Mouse (Mus musculus) embryonic stem cell, embryonic (primary cell): Measurements from ENCODE around the gene Cpsf4l.

Experiments used
- CTCF ChIA-PET, 4 experiments: fragments of 300-600 bp in 2 of 4; fragments of 350-600 bp in 2 of 4; sonication (Branson Sonifier 250); formaldehyde crosslinking; loops; one replicate each; lab custom pipeline; 2022; ENCODE audit warnings: inconsistent platforms in 2 of 4; lab: Charles Lee
- POLR2A ChIA-PET, 4 experiments: fragments of 300-600 bp in 2 of 4; fragments of 350-600 bp in 2 of 4; sonication (Branson Sonifier 250); formaldehyde crosslinking; loops; one replicate each; lab custom pipeline; 2022; ENCODE audit warnings: antibody characterized with exemption in 4 of 4, inconsistent platforms in 1 of 4; lab: Charles Lee

The Cpsf4l gene

GRCm38 (mm10) chr11:113673614-113674013 lies 36.2 kb downstream of the Cpsf4l start:
- ChIA-PET POLR2A (interaction anchor here in 3 of 4 experiments (0.6 to 2.8 kb wide), 6 partner anchors 9 to 78 kb away, joined by 3 to 12 read pairs (median 3); partner anchors contain the start of genes Cdc42ep4 (in 1 of the 3), D11Wsu47e (in 1 of the 3) and Fam104a (in 1 of the 3)), CTCF (interaction anchor here in 2 of 4 experiments (0.5 to 0.9 kb wide), 4 partner anchors 22 to 190 kb away, joined by 3 to 7 read pairs (median 4); no protein-coding TSS in a partner anchor)

DNA sequence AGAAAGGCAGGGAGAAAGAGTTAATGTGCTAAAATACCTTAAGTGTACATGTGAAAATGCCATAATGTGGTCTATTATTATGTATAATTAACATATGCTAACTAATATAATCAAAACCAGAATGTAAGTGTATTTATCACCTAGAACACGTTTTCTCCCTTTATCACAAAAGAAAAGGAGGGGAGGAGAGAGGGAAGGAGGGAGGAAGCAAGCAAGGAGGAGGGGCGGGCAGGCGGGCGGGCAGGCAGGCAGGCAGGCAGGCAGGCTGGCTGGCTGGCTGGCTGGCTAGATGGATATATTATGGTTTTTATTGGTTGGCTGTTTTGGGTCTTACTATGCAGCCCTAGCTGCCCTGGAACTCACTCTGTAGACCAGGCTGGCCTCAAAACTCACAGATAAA lies 40.1 kb downstream of the Cpsf4l start:
- ChIA-PET CTCF (interaction anchor here (0.7 to 2.1 kb wide), 6 partner anchors 13 to 142 kb away, joined by 3 to 9 read pairs (median 4); no protein-coding TSS in a partner anchor), POLR2A (interaction anchor here in 3 of 4 experiments (0.6 to 5.4 kb wide), 8 partner anchors 9 to 1169 kb away, joined by 3 to 28 read pairs (median 4); partner anchors contain the start of genes D11Wsu47e (in 1 of the 3) and Fam104a (in 1 of the 3))

GRCm38 (mm10) chr11:113668857-113669256 lies 41.0 kb downstream of the Cpsf4l start:
- CTCF ChIA-PET: interaction anchor here in 3 of 4 experiments (0.6 to 1.2 kb wide), 3 partner anchors 17 to 143 kb away, joined by 3 to 4 read pairs (median 4); no protein-coding TSS in a partner anchor
- POLR2A ChIA-PET: interaction anchor here in 3 of 4 experiments (0.6 to 5.4 kb wide), 10 partner anchors 10 to 1168 kb away, joined by 3 to 28 read pairs (median 4); partner anchors contain the start of genes D11Wsu47e (in 1 of the 3) and Fam104a (in 1 of the 3)

DNA sequence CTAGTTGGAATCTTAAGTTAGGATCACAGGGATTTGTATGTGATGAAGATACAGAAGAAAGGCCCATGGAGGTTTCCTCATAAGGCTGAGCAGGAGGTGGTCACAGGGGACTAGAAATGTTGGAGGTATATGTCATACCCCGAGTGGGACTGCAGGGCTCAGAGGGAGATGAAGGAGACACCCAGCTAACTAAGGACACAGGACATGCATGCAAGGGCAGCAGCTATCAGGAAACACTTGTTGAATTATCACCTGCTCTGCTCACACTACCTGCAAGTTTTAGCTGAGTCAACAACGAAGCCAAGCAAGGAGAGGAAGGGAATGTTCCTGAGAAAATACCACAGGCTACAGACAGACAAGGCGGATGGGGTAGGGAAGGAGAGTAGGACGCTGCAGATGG lies 42.1 kb downstream of the Cpsf4l start:
- ChIA-PET CTCF (interaction anchor here in 2 of 4 experiments (1.0 to 1.8 kb wide), 4 partner anchors 14 to 195 kb away, joined by 3 to 5 read pairs (median 4); no protein-coding TSS in a partner anchor), POLR2A (interaction anchor here in 2 of 4 experiments (0.5 to 5.4 kb wide), 12 partner anchors 11 to 375 kb away, joined by 3 to 28 read pairs (median 5); partner anchors contain the start of genes Cdc42ep4 (in 1 of the 2) and Cpsf4l (in 1 of the 2))

DNA sequence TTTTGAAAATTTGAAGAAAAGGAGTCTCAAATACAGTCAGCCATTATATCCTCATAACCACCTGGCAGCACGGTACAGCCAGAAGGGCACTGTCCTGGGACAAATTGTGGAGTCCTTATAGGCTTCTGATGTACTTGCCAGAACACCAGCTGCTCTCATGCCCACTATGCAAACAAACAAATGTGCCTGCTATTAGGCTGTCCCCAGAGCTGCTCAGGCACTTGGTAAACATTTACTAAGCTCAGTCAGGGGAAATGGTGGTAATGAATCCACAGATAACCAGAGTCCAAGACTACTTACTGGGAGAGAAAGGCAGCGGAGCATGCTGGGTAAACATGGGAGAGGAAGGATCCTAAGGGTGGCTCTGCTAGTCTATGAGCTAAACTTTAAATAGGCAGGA lies 42.7 kb downstream of the Cpsf4l start:
- CTCF ChIA-PET: interaction anchor here in 2 of 4 experiments (1.0 to 1.8 kb wide), 4 partner anchors 13 to 196 kb away, joined by 3 to 5 read pairs (median 4); no protein-coding TSS in a partner anchor
- POLR2A ChIA-PET: interaction anchor here in 3 of 4 experiments (0.8 to 5.4 kb wide), 13 partner anchors 11 to 375 kb away, joined by 3 to 28 read pairs (median 5); partner anchors contain the start of genes D11Wsu47e (in 2 of the 3), Cdc42ep4 (in 1 of the 3), Cpsf4l (in 1 of the 3) and Fam104a (in 1 of the 3)

GRCm38 (mm10) chr11:113666648-113667047 lies 43.2 kb downstream of the Cpsf4l start:
- ChIA-PET CTCF (interaction anchor here in 3 of 4 experiments (0.6 to 1.8 kb wide), 5 partner anchors 13 to 255 kb away, joined by 3 to 5 read pairs (median 3); no protein-coding TSS in a partner anchor), POLR2A (interaction anchor here in 3 of 4 experiments (0.9 to 5.4 kb wide), 12 partner anchors 10 to 374 kb away, joined by 3 to 28 read pairs (median 5); partner anchors contain the start of genes D11Wsu47e (in 2 of the 3), Cpsf4l (in 1 of the 3) and Fam104a (in 1 of the 3))

DNA sequence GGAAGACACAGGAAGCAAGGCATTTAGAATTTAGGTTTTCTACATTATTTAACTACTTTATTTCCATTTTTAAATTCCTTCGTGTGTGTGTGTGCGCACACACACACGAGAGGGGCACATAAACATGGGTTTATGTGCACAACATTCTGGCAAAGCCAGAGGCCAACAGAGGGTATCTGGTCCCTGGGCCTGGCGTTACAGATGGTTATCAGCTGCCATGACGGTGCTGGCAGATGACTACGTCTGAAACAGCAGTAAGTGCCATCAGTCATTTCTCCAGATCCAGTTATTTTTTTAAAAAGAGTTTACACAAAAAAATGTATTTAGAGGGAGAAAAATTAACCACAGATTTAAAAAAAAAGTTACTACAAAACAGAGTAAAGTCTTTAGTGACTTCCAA lies 43.6 kb downstream of the Cpsf4l start:
- CTCF ChIA-PET: interaction anchor here in 1 of 4 experiments (0.6 kb wide), 2 partner anchors 254 to 964 kb away, joined by 3 to 4 read pairs; no protein-coding TSS in a partner anchor
- POLR2A ChIA-PET: interaction anchor here in 3 of 4 experiments (1.0 to 5.4 kb wide), 10 partner anchors 10 to 137 kb away, joined by 3 to 28 read pairs (median 5); partner anchors contain the start of genes D11Wsu47e (in 2 of the 3), Cpsf4l (in 1 of the 3) and Fam104a (in 1 of the 3)

DNA sequence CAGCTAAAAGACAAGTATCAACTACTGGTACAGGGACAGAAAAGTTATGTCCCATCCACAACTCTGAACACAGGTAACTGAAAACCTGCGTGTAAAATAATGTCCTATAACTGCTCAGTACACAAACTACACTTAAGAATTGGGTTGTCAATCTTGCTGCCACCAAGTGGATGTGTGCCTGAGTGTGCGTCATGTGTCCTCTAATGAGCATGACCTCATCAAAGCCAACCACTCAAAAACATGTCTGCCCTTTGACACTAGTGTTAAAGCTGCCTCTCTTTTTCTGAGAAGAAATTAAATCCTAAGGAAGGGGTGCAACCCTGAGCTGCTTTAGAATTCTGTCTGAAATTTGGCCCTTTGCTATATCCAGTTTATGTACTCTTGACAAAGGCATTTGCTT lies 45.5 kb downstream of the Cpsf4l start:
- POLR2A ChIA-PET: interaction anchor here in 3 of 4 experiments (0.6 to 5.4 kb wide), 5 partner anchors 8 to 582 kb away, joined by 3 to 28 read pairs (median 3); no protein-coding TSS in a partner anchor

GRCm38 (mm10) chr11:113661835-113662351 lies 47.9 kb downstream of the Cpsf4l start:
- POLR2A ChIA-PET: interaction anchor here in 1 of 4 experiments (0.6 kb wide), 1 partner anchor 102 kb away, joined by 3 read pairs; no protein-coding TSS in a partner anchor
- CTCF ChIA-PET: interaction anchor here in 1 of 4 experiments (0.7 to 2.0 kb wide), 4 partner anchors 10 to 149 kb away, joined by 3 to 10 read pairs (median 4); partner anchors contain the start of gene Slc39a11

More for the DNA sequence above, 45.5 kb downstream of the Cpsf4l start:
- CTCF ChIA-PET: interaction anchor here in 1 of 4 experiments (0.7 kb wide), 1 partner anchor 13 kb away, joined by 3 read pairs; no protein-coding TSS in a partner anchor

GRCm38 (mm10) chr11:113660940-113661339 lies 48.9 kb downstream of the Cpsf4l start:
- POLR2A ChIA-PET: interaction anchor here in 2 of 4 experiments (0.7 to 3.0 kb wide), 8 partner anchors 9 to 144 kb away, joined by 3 to 13 read pairs (median 4); partner anchors contain the start of genes Cog1 (in 1 of the 2), Cpsf4l (in 1 of the 2) and Slc39a11 (in 1 of the 2)

DNA sequence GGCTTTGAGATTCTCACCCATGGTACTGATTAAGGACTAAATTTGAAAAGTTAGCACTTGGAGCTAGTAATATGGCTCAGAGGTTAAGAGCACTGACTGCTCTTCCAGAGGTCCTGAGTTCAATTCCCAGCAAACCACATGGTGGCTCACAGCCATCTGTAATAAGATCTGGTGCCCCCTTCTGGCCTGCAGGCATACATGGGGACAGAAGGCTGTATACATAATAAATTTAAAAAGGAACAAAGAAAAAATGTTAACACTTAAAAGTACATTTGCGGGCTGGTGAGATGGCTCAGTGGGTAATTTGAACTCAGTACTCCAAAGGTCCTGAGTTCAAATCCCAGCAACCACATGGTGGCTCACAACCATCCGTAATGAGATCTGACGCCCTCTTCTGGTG lies 49.6 kb downstream of the Cpsf4l start:
- CTCF ChIA-PET: interaction anchor here in 2 of 4 experiments (0.6 to 2.0 kb wide), 9 partner anchors 8 to 151 kb away, joined by 3 to 10 read pairs (median 3); no protein-coding TSS in a partner anchor
- POLR2A ChIA-PET: interaction anchor here in 3 of 4 experiments (0.6 to 3.0 kb wide), 10 partner anchors 9 to 1005 kb away, joined by 3 to 13 read pairs (median 4); partner anchors contain the start of genes Cog1 (in 1 of the 3) and Slc39a11 (in 1 of the 3)

More at GRCm38 (mm10) chr11:113660940-113661339, 48.9 kb downstream of the Cpsf4l start:
- CTCF ChIA-PET: interaction anchor here in 2 of 4 experiments (0.5 to 2.0 kb wide), 8 partner anchors 9 to 150 kb away, joined by 3 to 10 read pairs (median 4); partner anchors contain the start of gene Slc39a11 (in 1 of the 2)

DNA sequence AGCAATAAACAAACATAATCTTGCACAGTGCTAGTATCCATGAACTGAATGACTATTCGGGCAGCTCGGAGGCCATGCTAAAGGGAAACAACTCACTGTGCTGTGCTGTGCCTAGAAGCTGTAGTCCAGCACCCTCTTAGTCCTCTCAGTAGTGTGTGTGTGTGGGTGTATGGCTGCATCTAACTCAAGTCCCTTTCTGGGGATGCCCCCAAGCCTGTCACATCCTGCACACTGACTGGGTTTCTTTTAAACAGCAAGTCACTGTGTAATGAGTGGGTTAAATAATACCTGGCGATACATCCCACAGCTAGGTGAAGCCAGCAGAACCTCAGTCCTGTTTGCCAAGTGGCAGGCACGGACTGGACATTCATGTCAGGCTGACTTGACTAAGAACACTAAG lies 51.1 kb downstream of the Cpsf4l start:
- CTCF ChIA-PET: interaction anchor here in 1 of 4 experiments (1.1 kb wide), 1 partner anchor 27 kb away, joined by 3 read pairs; no protein-coding TSS in a partner anchor
- POLR2A ChIA-PET: interaction anchor here in 2 of 4 experiments (1.0 to 5.3 kb wide), 7 partner anchors 8 to 457 kb away, joined by 3 to 28 read pairs (median 6); partner anchors contain the start of gene Slc39a11 (in 1 of the 2)

DNA sequence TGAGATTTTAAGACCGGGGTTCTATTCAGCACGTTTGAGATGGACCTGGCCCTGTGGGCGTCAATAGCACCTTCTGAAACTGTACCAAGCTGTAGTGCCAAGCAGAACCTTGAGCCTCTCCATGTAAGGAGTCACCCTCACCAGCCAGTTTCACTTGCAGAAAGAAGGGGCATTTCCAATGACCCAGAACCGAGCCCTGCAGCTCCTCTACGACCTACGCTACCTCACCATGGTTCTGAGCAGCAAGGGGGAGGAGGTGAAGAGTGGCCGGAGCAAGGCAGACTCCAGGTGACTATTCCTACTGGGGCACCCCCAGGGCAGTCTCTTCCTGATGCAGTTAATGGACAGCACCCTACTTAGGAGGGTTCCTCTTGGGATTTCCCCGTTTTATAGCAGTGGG lies 51.5 kb downstream of the Cpsf4l start:
- CTCF ChIA-PET: interaction anchor here in 1 of 4 experiments (1.1 kb wide), 1 partner anchor 27 kb away, joined by 3 read pairs; no protein-coding TSS in a partner anchor
- POLR2A ChIA-PET: interaction anchor here in 2 of 4 experiments (0.5 to 5.3 kb wide), 5 partner anchors 8 to 97 kb away, joined by 3 to 28 read pairs (median 3); partner anchors contain the start of gene Slc39a11 (in 1 of the 2)

GRCm38 (mm10) chr11:113657221-113657620 lies 52.6 kb downstream of the Cpsf4l start:
- CTCF ChIA-PET: interaction anchor here in 3 of 4 experiments (0.6 to 1.6 kb wide), 3 partner anchors 13 to 155 kb away, joined by 3 to 10 read pairs (median 5); no protein-coding TSS in a partner anchor
- POLR2A ChIA-PET: interaction anchor here in 2 of 4 experiments (1.4 to 5.3 kb wide), 3 partner anchors 10 to 27 kb away, joined by 3 to 28 read pairs (median 4); partner anchors contain the start of genes D11Wsu47e (in 1 of the 2) and Fam104a (in 1 of the 2)

DNA sequence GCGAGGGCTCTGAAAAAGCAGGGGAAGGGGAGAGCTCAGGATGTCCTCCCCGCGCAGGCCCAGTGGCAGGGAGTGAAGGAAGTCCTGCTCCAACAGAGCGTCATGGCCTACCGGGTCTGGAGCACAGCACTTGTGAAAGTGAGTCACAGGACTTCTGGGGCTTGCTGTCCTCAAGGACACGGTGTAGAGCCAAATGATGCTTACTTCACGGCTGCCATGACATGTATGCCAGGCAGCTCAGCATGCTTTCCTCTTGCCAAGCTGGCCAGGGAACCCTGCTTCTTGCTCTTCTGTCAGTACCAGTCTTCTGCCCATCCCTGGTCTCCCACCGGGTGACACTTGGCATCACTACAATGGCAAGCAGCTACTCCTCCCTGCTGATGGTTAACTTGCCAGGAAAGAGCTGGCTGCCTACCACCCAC lies 53.3 kb downstream of the Cpsf4l start:
- CTCF ChIA-PET: interaction anchor here (0.6 to 2.1 kb wide), 5 partner anchors 9 to 155 kb away, joined by 3 to 10 read pairs (median 5); no protein-coding TSS in a partner anchor
- POLR2A ChIA-PET: interaction anchor here in 2 of 4 experiments (1.3 to 5.3 kb wide), 4 partner anchors 9 to 28 kb away, joined by 3 to 28 read pairs (median 4); partner anchors contain the start of genes D11Wsu47e (in 1 of the 2) and Fam104a (in 1 of the 2)

DNA sequence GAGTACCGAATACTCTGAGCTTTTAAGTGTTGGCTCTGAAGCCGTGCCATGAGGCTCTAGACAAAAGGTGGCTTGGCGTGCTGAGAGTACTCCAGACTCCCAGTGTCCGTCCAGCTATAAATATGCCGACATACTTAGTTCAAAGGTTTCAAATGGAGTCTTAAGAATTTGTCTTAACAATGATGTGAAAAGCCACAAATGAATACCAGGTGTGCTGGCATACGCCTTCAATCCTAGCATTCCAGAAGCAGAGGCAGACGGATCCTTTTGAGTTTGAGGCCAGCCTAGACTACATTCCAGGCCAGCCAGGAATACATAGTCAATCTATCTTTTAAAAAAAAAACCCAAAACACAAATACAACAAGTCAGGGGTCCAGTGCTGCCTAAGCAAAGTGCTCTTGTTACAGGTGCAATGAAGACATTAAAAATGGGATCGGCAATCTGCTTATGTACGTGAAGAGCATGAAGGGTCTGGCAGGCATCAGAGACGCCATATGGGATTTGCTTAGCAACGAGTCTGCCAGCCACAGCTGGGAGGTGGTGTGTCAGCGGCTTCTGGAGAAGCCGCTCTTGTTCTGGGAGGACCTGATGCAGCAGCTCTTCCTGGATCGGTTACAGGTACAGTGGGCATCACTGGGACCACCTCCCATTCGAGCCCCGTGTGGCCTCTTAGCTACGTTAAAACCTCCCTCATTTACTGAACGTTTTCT lies 55.1 kb downstream of the Cpsf4l start:
- ChIA-PET CTCF (interaction anchor here in 2 of 4 experiments (0.6 to 8.5 kb wide), 9 partner anchors 13 to 181 kb away, joined by 3 to 78 read pairs (median 4); no protein-coding TSS in a partner anchor), POLR2A (interaction anchor here in 2 of 4 experiments (0.7 to 5.3 kb wide), 10 partner anchors 12 to 162 kb away, joined by 3 to 28 read pairs (median 4); partner anchors contain the start of gene Sstr2 (in 1 of the 2))
